Mouse (Mus musculus): ENCODE measurements around the gene Hemgn. TPM values are rescaled to one million over a fixed set of nuclear protein-coding genes. Genes with fewer than 3 reads are reported as not detected.

Gene Hemgn
- polyA plus RNA-seq, 1 experiment from 2014 or later, result 0.42 TPM

DNA sequence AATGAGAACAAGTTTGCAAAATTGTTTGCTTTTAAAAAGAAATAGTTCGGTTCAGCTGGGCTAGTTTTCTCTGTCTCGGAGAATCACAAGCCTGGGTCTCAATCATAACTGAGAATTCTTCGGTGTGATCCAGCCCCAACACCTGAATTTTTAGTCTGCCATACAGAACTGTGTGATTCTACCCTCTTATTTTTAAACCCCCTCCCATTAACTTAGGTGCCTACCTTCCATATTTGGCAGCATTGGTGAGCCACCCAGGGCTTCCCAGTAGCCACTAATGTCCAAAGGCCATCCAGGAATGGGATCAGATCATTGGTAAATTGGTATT, 67.6 kb downstream of the Hemgn start:
- WGBS, result 27% methylated on average over 3 of the region's 3 CpGs
- no peak for ATAC-seq (replicated peaks; ENCODE audit: low FRiP score, low TSS enrichment, low read depth)
- Histone ChIP-seq H3K4me1 (replicated peaks; ENCODE audit: control insufficient read depth, insufficient read depth, low read length) (no peaks in the 10 kb centered on the region), H3K9ac (ENCODE audit: low read length) (no peak overlapping the region), H3K27ac (ENCODE audit: low read depth) (no peak overlapping the region), H3K4me3 (ENCODE audit: low read depth, low read length) (no peak overlapping the region), H3K27me3 (replicated peaks; ENCODE audit: control insufficient read depth, insufficient read depth, low read length) (peaks cover 99% of the 10 kb centered on the region), H3K4me2 (ENCODE audit: low read length) (no peak overlapping the region), H3K9me3 (ENCODE audit: control insufficient read depth, low read length) (no peaks in the 10 kb centered on the region), H3K36me3 (ENCODE audit: control insufficient read depth, insufficient read depth, low read length) (no peaks in the 10 kb centered on the region)
- no peak for DNase-seq (ENCODE audit: low spot score)

DNA sequence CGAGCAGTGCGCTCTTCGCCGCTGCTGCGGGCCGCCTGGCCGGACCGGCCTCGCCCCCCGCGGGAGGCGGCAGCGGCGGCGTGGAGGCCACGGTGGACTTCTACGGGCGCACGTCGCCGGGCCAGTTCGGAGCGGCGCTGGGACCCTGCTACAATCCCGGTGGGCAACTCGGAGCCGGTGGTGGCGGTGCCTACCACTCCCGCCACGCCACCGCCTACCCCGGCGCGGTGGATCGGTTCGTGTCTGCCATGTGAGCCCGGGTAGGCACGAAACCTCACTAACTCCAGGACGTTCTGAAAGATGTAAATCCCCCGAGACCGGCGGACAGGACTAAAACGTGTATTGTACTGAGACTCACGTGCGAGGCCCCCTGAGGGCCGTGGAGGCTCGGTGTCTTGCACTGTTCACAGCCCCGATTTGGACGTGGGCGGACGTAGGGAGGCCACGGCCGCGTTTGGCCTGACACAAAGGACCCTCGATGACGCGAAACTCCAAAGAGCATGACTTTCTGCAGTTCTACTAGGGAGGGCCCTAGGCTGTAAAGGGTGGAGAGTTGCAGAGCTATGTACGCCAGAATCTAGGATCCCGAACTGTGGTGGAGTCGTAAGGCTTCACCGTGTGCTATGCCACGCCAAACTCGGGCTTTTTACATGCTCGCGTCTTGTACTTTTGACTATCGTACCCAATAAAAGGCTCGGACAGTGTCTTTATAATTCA, 68.1 kb downstream of the Hemgn start:
- H3K4me3 ChIP-seq (ENCODE audit: low read depth, low read length), result peak overlapping the region; percentile 28
- no peak overlapping the region for H3K9ac ChIP-seq (ENCODE audit: low read length)
- no peaks in the 10 kb centered on the region for H3K9me3 ChIP-seq (ENCODE audit: control insufficient read depth, low read length)
- peaks cover 99% of the 10 kb centered on the region for H3K27me3 ChIP-seq (replicated peaks; ENCODE audit: control insufficient read depth, insufficient read depth, low read length)
- WGBS, result 4% methylated on average over 60 of the region's 67 CpGs
- H3K27ac ChIP-seq (ENCODE audit: low read depth), result no peak overlapping the region
- ATAC-seq (replicated peaks; ENCODE audit: low FRiP score, low TSS enrichment, low read depth) (no peak), DNase-seq (ENCODE audit: low spot score) (peak; percentile 70)
- no peaks in the 10 kb centered on the region for H3K36me3 ChIP-seq (ENCODE audit: control insufficient read depth, insufficient read depth, low read length)
- H3K4me2 ChIP-seq (ENCODE audit: low read length), result peak overlapping the region; percentile 46
- no peaks in the 10 kb centered on the region for H3K4me1 ChIP-seq (replicated peaks; ENCODE audit: control insufficient read depth, insufficient read depth, low read length)

DNA sequence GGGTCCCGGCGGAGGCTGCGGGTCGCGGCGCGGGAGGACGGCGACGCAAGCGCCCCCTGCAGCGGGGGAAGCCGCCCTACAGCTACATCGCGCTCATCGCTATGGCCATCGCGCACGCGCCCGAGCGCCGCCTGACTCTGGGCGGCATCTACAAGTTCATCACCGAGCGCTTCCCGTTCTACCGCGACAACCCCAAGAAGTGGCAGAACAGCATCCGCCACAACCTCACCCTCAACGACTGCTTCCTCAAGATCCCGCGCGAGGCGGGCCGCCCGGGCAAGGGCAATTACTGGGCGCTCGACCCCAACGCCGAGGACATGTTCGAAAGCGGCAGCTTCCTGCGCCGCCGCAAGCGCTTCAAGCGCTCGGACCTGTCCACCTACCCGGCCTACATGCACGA, 69.0 kb downstream of the Hemgn start:
- peak overlapping the region; percentile 28 for H3K4me3 ChIP-seq (ENCODE audit: low read depth, low read length)
- peak overlapping the region; percentile 46 for H3K4me2 ChIP-seq (ENCODE audit: low read length)
- H3K27ac ChIP-seq (ENCODE audit: low read depth), result no peak overlapping the region
- no peaks in the 10 kb centered on the region for H3K36me3 ChIP-seq (ENCODE audit: control insufficient read depth, insufficient read depth, low read length)
- no peaks in the 10 kb centered on the region for H3K9me3 ChIP-seq (ENCODE audit: control insufficient read depth, low read length)
- H3K4me1 ChIP-seq (replicated peaks; ENCODE audit: control insufficient read depth, insufficient read depth, low read length), result no peaks in the 10 kb centered on the region
- ATAC-seq (replicated peaks; ENCODE audit: low FRiP score, low TSS enrichment, low read depth) (peak; percentile 56; the same call in 1 of the 2 replicates), DNase-seq (ENCODE audit: low spot score) (peak; percentile 77)
- H3K27me3 ChIP-seq (replicated peaks; ENCODE audit: control insufficient read depth, insufficient read depth, low read length), result peaks cover 99% of the 10 kb centered on the region
- no peak overlapping the region for H3K9ac ChIP-seq (ENCODE audit: low read length)
- WGBS, result under 1% methylated on average over 49 of the region's 51 CpGs

Other genes starting within 250 kb of the Hemgn start
- gene Xpa, start 217.2 kb downstream of the Hemgn start, polyA plus RNA-seq (2014; fragmentation: Nextera tagmentation; extraction: Ambion mirVana), result 22.1 and 23.6 TPM in 2 replicates
- gene Foxe1, start 69.9 kb downstream of the Hemgn start, polyA plus RNA-seq (2014; fragmentation: Nextera tagmentation; extraction: Ambion mirVana), result not detected in 2 replicates
- 11.3 and 13.1 TPM in 2 replicates for gene Trmo, start 24.1 kb downstream of the Hemgn start, polyA plus RNA-seq (2014; fragmentation: Nextera tagmentation; extraction: Ambion mirVana)
- 259 and 261 TPM in 2 replicates for gene Anp32b, start 37.4 kb upstream of the Hemgn start, polyA plus RNA-seq (2014; fragmentation: Nextera tagmentation; extraction: Ambion mirVana)
- 81.5 and 86.8 TPM in 2 replicates for gene Nans, start 75.7 kb upstream of the Hemgn start, polyA plus RNA-seq (2014; fragmentation: Nextera tagmentation; extraction: Ambion mirVana)
- 10.1 and 11.4 TPM in 2 replicates for gene Trim14, start 122.6 kb upstream of the Hemgn start, polyA plus RNA-seq (2014; fragmentation: Nextera tagmentation; extraction: Ambion mirVana)
- 28.0 and 36.1 TPM in 2 replicates for gene Coro2a, start 188.7 kb upstream of the Hemgn start, polyA plus RNA-seq (2014; fragmentation: Nextera tagmentation; extraction: Ambion mirVana)
- 3.5 and 4.8 TPM in 2 replicates for gene Tbc1d2, start 236.7 kb upstream of the Hemgn start, polyA plus RNA-seq (2014; fragmentation: Nextera tagmentation; extraction: Ambion mirVana)

Data from intestine, embryonic 14.5 days (tissue).